Mouse (Mus musculus) frontal cortex, adult 2 months (tissue): ENCODE data around the gene Scd4. TPM values are rescaled to one million over a fixed set of nuclear protein-coding genes. Genes with fewer than 3 reads are reported as not detected.

Experiments used
- DNase-seq, 2 experiments: peaks; one replicate each; pipeline ENCODE4 v3.0.0; 2022; ENCODE audit warnings: low spot score in 1 of 2; ENCODE audit errors: extremely low spot score in 1 of 2
- polyA plus RNA-seq: library from polyadenylated mRNA; depleted of rRNA; stranded (reverse); fragments of >200 nt; gene quantifications from 2 replicates; pipeline ENCODE4 v1.2.3, GENCODE M21; 2012; rRNA removed

Scd4 gene
- polyA plus RNA-seq: 0.27 and 0.30 TPM in 2 replicates

DNA sequence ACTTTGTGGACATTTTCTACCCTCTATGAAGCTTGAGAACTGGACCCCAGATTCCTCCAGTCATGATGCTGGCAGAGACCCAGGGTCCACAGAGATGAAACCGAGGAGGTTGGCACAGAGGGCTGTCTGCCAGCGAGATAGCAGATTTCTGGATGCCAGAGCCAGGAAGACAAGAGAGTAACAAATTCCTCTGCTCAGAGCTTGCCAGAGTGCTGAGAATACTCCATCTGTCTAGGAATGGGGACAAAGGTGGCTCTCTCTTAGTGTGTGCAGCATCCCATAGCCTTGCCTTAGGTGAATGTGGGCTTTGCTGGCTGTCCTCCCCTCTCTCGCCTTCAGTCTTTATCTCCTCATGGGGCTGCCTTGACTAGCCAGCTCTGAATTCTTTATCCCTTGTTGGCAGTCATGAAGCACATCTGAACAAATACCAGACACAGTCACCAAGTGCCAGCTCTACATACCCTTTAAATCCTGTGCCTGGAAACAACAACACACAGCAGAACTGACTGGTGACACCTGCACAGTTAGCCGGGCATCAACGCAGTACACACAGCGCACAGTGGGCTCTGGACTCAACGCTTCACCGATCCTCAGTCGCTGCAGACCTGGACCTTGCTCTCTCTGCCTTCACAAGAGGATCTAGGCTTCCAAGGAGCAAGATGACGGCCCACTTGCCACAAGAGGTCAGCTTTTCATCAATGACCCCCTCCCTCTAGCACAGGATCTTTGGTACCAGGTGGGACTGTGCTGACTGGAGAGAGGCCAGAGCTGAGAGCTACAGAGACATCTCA, at the start of gene Scd4:
Scd4 (plus strand) TSS at position 260 of the 791 bp plus-strand sequence.
- DNase-seq: peak in 1 of 2 experiments; percentile 79

DNA sequence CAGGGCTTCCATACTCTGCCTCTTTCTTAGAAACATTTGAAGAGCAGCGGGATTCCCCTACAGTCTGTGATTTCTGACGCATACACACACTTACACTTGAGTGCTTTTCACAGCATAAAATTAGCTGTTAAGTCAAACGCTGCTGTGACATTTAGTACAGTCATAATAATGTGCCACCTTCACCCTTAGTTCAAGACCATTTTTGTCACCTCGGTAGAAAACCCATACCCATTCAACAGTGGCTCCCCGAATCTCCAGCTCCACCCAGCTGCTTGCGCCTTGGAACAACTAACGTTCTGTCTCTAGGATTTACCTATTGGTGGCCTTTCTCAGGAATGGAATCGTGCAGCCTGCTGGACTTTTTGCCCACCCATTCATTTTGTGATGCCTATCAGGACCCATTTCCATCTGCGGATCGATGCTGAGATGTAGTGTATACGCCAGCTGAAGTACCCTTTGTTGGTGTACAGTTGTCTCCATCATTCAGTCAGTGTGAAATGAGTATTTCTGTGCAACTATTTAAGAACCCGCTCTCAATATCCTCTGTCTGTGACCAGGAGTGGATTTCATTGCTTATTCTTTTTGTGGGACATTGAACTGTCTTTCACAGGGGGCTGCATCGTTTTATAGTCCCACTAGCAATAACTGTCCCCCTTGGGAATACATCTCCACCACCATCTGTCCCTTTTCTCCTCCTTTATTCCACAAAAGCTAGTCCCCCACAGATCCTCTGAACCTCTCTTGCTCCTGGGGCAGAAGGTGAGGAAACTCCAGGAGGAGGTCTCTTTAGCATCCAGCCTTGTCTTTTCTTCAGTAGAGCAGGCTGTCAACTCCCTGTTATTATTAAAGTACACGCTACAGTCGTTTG, 49.5 kb upstream of the Scd4 start:
- DNase-seq: peak in 1 of 2 experiments; percentile 25

DNA sequence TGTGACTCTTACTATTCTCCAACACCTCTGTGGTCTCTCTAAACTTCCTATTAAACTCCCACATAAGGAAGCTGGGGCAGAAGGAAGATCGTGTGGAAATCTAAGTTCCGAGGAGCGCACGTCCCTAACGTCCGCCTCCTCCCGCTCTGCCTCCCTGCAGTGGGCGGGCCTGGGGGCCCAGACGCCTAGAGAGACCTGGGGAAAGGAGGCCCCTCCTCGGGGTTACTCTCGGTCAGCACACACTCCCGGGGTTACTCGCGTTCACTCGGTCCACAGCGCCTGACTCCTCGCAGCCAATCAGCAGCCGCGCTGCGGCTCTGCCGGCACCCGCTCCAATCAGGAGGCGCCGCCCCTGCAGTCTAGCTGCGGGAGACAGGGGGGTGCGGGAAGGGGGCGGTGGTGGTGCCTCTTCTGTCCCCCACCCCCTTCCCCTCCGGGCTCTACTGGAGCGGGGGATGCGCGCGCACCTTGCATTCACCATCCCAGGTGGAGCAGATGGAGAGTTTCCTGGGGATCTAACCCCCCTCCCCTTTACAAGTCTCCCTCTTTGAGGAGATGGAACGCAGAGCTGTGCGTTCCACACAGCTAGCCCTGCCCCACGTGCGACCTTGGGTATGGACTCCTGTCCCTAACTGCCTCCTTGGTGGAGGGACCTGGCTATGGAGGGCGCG, 48.7 kb upstream of the Scd4 start:
- peak; percentile 89 to 91 for DNase-seq

DNA sequence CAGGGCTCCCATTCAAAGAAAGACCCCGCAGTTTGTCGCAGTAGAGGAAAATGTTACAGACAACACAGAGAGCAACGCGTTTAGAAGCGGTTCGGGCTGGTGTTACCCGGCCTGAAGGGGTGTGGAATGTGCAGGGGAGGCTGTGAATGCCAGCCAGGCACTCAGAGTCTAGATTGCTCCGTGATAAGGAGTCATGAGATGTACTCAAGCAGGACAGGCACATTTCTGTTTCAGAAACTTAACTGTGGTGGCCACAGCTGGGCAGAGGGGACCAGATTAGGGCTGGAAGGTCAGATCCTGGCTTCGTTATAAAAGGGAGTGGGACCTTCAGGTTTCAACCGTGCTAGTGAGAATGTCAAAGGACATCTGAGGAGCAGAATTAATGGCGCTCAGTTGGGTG, 48.2 kb upstream of the Scd4 start:
- DNase-seq: no peak

DNA sequence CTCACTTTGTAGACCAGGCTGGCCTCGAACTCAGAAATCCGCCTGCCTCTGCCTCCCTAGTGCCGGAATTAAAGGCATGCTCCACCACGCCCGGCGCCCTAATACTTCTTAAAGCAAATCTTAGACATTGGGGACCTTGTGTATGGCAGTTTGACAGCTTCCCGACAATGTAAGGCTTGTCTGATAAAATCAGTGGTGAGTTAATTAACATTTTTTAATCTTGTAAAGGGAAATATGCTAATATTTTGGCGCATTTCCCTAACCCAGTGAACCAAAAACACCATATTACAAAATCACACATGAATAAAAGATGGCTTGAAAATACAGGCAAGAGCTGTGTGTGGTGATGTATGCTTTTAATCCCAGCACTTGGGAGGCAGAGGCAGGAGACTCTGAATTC, 47.3 kb upstream of the Scd4 start:
- DNase-seq: no peak

DNA sequence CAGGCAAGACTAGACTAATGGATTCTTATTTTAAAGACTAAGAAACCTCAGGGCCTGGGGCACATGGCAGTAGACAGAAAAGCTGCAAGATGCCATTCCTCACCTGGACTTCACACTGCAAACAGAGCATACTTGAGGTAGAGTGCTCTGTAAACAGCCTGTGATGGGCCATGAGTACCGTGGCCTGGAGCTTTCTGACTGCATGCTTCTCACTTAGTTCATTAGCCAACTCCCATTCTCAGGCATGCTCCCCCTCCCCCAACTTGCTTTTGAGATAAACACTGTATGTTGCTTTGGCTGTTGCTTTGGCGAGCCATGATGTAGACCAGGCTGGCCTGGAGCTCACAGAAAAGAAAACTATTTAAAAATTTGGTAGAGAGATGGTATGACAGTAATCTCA, 46.8 kb upstream of the Scd4 start:
- DNase-seq: no peak

DNA sequence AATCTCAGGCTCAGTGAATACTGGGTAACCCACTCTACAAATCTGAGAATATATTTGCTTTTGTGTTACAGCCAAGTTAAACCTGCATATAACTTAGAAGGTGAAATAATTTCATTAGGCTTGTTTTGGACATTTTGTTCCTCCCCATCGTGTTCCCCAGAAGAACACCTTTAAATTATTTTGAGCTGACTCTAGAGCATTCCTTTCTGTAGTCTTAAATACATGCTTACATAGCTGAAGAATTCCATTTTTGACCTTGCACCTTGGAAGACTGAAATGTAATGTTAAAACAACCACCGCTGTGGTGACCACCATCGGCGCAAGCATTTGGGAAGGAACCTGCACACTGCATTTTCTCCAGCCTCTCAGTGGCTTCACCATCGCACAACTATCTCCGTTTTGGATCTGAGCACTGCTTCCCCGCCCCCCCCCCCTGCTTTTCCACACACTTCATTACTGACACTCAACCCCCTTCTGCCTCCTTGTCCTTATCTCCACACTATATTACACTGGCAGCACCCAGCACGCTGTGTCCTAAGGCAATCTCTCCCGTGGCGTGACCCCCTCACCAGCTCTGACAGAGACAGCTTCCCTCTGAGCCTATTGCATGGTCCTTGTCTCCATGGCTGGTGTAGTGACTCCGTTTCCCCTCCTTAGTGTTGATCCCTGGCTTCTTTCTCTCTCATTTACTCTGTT, 45.3 kb upstream of the Scd4 start:
- DNase-seq: no peak

DNA sequence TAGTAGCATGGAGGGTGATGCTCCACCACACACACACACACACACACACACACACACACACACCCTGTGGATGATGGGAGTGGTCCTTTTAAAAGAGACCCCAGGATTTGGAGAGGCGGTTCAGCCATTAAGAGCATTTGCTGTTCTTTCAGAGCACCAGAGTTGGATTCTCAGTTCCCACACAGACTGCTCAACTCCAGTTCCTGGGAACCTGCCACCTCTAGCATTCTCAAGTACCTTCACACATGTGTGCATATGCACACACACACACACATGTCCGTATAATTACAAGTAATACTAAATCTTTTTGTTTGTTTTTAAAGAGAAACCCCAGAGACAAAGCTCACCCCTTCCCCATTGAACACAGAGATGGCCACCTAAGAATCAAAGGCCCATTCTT, 40.8 kb upstream of the Scd4 start:
- DNase-seq: no peak

DNA sequence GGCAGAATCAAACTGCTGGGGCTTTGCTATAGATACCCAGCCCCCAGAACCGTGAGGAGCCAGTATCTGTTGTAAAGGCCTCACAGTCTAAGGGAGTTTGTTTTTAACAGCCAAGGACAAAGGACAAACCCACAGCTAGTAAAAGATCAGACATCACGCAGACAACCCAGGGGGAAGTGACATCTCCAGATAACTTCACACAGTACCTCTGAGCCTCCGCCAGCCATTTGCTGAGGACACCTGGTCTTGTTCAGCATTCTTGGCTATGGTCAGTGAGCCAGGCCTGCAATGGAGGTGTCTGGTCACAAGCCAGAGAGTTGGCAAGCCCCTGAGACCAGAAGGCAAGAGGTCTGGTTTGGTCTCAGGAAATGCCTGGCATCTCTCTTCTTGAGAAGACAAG, 40.4 kb upstream of the Scd4 start:
- DNase-seq: no peak

DNA sequence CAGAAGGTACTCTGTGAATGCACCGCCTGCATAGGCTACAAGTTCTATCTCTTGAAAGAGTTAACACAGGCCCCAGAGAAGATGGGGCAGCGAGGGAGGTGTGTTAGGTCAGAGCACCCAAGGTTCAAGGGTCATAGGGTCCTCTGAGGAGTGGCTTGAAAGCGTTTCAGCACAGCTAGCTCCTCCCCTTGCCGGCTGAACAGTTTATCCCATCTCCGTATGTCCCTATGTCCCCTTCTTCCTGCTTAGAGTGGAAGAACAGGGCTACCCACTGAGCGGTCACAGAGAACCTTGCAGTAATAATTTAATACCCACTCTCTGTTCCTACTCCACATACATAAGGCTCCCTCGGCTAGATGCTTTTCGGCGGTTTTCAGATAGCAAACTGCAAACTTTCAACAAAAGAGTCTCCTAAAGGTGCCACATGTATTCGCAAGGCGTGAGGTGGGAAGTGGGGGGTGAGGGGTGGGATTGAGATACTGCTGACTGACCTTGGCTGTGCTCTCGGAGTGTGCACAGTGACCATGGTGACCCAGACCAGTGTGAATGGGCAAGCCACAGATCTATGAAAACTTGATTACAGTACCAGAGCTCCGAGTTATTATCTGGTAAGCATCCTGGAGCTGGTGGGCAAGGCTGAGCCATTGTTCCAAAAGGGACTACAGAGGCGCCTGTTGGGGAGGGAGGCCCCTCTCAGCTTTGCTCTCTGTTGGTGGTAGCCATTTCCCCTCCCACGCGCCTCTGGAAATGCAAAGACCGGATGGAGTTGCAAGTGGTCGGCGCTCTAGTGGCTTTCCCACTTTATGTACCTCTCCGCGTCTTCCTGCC, 39.7 kb upstream of the Scd4 start, which contains the start of gene Scd2:
Scd2 (plus strand) TSS at position 734 of the 828 bp plus-strand sequence.
- DNase-seq: no peak

DNA sequence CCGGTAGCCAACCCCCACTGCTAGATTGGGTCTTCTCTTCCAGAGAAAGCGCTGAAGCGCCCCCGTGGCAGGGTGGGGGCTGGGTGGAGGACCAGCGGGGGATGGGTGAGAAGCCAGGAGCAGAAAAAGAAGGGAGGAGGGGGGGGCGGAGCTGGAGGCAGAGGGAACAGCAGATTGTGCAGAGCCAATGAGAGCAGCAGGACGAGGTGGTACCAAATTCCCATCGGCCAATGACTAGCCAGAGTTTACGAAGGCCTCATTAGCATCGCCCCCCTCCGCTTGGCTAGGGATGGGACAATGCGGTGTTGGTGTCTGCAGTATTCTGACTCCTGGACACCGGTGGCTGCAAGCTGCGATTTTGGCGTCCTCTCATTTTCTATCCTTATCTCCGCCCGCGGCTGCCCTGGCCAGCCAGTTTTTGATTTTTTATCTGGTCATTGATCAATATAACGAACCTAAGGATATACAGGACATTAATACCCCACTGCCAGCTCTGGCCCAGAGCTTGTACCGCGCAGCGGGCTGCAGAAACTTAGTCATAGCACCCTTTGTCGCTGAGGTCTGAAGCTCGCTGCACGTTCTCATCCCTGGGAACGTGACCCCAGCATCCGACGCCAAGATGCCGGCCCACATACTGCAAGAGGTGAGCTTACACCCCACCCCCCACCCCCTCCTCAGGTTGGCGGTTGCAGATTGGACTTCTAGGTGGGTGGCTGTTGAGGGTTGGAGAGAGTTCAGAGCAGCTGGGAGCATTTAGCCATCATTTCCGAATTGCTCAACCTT, 38.9 kb upstream of the Scd4 start:
- peak; percentile 97 for DNase-seq

DNA sequence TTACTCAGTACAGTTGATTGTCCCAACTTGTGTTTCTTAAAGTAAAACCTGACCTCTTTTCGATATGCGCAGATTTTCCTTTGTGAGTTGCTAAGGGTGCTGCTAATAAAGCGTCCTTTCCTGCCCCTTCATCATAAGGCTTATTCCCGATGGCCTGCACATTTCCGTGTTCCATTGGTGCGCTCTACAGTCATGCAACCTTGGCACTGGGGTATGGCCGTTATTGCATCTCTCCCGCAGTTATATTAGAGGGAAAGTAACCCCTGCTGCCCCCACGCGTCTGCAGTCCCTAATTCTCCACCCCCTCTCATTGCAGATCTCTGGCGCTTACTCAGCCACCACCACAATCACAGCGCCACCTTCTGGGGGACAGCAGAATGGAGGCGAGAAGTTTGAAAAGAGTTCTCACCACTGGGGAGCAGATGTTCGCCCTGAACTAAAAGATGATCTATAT, 38.3 kb upstream of the Scd4 start:
- DNase-seq: peak; percentile 77 to 95

DNA sequence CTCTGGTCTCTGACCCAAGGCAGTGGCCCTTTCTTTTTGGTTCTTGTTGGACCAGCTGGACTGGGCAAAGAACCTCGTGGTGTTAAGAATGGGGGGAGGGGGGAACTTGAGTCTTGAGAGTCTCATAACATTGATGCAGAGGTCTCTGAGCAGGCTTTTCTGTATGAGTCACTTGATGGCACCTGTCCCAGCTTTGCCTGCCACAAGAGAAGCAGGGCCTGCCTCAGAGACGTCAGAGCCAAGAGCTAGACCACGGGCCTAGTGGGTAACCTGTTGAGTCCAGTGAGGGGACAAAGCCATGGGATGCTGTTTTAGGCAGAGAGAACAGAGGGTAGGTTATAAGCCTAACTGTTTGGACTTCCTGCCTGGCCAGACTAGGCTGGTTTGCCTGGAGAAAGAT, 37.6 kb upstream of the Scd4 start:
- DNase-seq: peak in 1 of 2 experiments; percentile 58

DNA sequence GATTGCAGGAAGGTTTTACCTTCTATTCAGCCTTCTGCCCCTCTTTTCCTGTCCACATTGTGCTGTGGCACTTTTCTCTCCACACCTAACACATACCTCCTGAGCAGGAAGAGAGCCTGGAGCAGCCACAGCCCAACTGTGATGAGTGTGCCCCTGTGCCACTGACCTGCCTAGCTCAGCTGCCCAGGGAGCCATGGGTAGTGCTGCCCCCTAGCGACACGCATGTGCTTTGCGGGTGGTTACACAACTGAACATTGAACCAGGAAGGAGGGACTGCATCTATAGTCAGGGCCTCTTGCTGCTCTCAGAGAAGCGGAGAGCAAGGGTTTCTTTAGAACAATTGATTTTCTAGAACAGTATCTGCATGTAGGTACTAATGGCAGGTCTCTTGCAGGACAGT, 37.2 kb upstream of the Scd4 start:
- DNase-seq: peak; percentile 83 to 93

DNA sequence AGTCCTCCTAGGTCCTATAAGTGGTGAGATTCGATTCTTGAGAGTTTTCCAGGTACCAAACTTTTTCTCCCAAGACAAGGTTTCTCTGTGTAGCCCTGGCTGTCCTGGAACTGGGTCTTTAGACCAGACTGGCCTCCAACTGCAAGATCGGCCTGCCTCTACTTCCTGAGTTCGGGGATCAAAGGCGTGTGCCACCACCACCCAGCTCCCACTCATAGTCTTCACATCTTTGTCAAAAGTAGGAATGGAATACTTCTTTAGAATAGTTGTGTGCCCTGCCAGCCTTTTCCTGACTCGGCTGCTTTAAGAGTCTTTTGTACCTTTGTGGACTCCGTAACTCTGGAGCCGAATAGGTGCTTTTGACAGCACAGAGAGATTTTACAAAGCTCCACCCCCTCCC, 36.7 kb upstream of the Scd4 start:
- DNase-seq: no peak

DNA sequence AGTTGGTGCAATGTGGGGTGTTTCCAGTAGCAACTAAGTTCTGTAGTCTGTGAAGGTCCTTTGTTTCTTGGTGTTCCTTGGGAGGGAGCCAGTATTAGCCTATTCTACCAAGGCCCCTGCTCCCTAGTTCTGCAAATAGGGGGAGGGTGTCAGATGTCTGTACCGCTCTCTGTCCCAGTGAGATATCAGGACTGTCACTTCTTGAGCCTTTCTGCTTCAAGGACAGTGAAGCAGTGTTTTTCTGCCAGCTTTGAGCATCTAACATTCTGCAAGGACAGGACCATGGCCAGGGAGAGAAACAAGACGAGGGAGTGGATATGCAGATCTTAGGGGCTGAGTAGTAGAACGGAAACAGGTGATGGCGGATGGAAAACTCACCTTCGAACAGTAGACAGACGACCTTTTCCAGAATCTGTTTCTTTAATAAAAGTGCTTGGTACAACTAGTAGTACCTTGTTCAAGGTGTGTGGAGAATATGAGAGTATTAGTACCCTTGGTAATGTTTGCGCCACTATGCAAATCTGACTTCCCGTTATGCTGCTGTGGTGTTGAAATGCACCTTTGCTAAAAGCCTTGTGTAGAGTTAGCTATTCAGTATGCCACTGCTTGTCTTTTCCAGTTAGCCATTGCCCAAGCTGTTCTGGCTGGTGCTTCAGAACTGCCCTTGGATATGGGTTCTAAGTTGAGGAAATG, 35.7 kb upstream of the Scd4 start:
- DNase-seq: no peak

DNA sequence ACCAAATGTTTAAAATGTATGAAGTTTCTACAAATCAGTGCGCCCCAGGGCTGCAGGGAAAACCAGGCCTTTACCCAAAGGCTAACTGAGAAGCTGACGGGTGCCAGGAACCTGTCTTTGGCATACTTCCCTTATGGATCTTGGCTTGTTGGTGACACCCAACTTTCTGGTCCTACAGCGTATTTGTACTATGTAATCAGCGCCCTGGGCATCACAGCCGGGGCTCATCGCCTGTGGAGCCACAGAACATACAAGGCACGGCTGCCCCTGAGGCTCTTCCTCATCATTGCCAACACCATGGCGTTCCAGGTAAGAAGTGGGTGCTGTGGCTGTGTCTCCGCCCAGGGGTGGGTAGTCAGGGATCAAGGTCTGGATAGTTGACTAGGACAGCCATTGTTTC, 35.0 kb upstream of the Scd4 start:
- DNase-seq: no peak

DNA sequence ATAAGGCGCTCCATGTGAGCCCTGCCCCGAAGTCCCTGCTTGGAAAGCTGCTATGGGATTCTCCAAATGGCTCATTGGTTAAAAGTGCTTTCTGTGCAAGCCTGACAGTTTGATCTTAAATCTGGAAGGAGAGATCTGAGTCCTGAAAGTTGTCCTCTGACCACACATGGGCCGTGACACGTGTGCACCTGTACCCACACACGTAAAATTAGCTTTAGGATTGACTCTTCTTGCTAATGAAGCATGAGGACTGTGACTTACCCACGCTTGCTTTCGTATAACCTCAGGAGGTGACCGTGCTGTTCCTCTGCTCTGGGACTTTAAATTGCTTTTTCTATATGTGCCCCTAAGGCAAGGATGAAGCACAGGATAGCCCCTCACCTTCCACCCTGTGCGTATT, 33.8 kb upstream of the Scd4 start:
- no peak for DNase-seq
